Mouse (Mus musculus) forebrain, embryonic 14.5 days (tissue): ENCODE measurements at regions not wholly inside any gene's neighbourhood (a gene's known extent, or its start where the extent isn't known, plus 50 kb on each side); places are given as distances from the start of the nearest gene placed in this dataset.

ENCODE experiments used
- ATAC-seq: fragments of 200-750 bp; cut with Nextera tagmentation; 2 replicates; pipeline ENCODE4 v1.8.0; 2017; ENCODE audit warnings: mild to moderate bottlenecking, moderate library complexity
- DNase-seq: peaks from one replicate; pipeline ENCODE4 v3.0.0-alpha.2; 2015; ENCODE audit warnings: low spot score
- H3K27ac ChIP-seq: fragments of 300-500 bp; sonication (generic); 2 replicates; pipeline ENCODE4 v1.5.1; 2014; ENCODE audit warnings: low read depth, mild to moderate bottlenecking, control low read depth, low read length, moderate library complexity
- H3K27me3 ChIP-seq: fragments of 300-500 bp; sonication (generic); replicated peaks from 2 replicates; pipeline ENCODE4 v1.6.1; 2014; ENCODE audit warnings: low read length, control low read depth, mixed read lengths; ENCODE audit not compliant: control insufficient read depth, insufficient read depth
- H3K36me3 ChIP-seq: fragments of 300-500 bp; sonication (generic); 2 replicates; pipeline ENCODE4 v1.6.1; 2014; ENCODE audit warnings: low read length, control low read depth; ENCODE audit not compliant: control insufficient read depth, insufficient read depth
- H3K4me1 ChIP-seq: fragments of 300-500 bp; sonication (generic); 2 replicates; pipeline ENCODE4 v1.6.1; 2014; ENCODE audit warnings: antibody characterized with exemption, low read length, control low read depth; ENCODE audit not compliant: control insufficient read depth, insufficient read depth
- H3K4me2 ChIP-seq: fragments of 300-500 bp; sonication (generic); 2 replicates; pipeline ENCODE4 v1.6.1; 2014; ENCODE audit warnings: mild to moderate bottlenecking, control low read depth, low read length
- H3K4me3 ChIP-seq: fragments of 300-500 bp; sonication (generic); 2 replicates; pipeline ENCODE4 v1.5.1; 2014; ENCODE audit warnings: low read depth, low read length, control low read depth
- H3K9ac ChIP-seq: fragments of 300-500 bp; sonication (generic); 2 replicates; pipeline ENCODE4 v1.6.1; 2014; ENCODE audit warnings: mild to moderate bottlenecking, low read length, control low read depth, moderate library complexity
- H3K9me3 ChIP-seq: fragments of 300-500 bp; sonication (generic); replicated peaks from 2 replicates; pipeline ENCODE4 v1.6.1; 2016; ENCODE audit warnings: low read length, control low read depth, mixed read lengths; ENCODE audit not compliant: control insufficient read depth
- WGBS: fragments of 180-500 bp; shearing (Covaris S2); extraction: QIAGEN DNeasy Blood & Tissue Kit; methylation state at CpG from one replicate; pipeline ENCODE4 v1.1.7; 2014; 5-methylcytosine and 5-hydroxymethylcytosine counted together

GRCm38 (mm10) chr6:78899952-78900351 lies 431.3 kb upstream of the Reg3g start:
- no peak overlapping the region for H3K9ac ChIP-seq
- H3K4me3 ChIP-seq = no peak overlapping the region
- no peaks in the 10 kb centered on the region for H3K36me3 ChIP-seq
- H3K4me1 ChIP-seq = no peaks in the 10 kb centered on the region
- WGBS = 1% methylated on average over 2 of the region's 2 CpGs
- H3K4me2 ChIP-seq = no peak overlapping the region
- no peak overlapping the region for H3K27ac ChIP-seq
- DNase-seq (peak; percentile 74), ATAC-seq (no peak)
- no peaks in the 10 kb centered on the region for H3K9me3 ChIP-seq
- H3K27me3 ChIP-seq = no peaks in the 10 kb centered on the region

- 92% methylated on average over 3 of the region's 3 CpGs for WGBS
- DNase-seq = no peak
- Histone ChIP-seq H3K9me3 (no peaks in the 10 kb centered on the region), H3K9ac (no peak overlapping the region), H3K27me3 (no peaks in the 10 kb centered on the region), H3K4me1 (no peaks in the 10 kb centered on the region), H3K4me2 (no peak overlapping the region), H3K4me3 (no peak overlapping the region), H3K27ac (no peak overlapping the region), H3K36me3 (no peaks in the 10 kb centered on the region)
- no peak for ATAC-seq
Observed at GRCm38 (mm10) chr6:78892730-78893129, 424.1 kb upstream of the Reg3g start.

GRCm38 (mm10) chr6:78863031-78863430 lies 394.4 kb upstream of the Reg3g start:
- ATAC-seq (no peak), DNase-seq (no peak)
- no peaks in the 10 kb centered on the region for H3K36me3 ChIP-seq
- H3K27me3 ChIP-seq = no peaks in the 10 kb centered on the region
- H3K27ac ChIP-seq = no peak overlapping the region
- no peak overlapping the region for H3K9ac ChIP-seq
- H3K4me3 ChIP-seq = no peak overlapping the region
- no peak overlapping the region for H3K4me2 ChIP-seq
- no peaks in the 10 kb centered on the region for H3K9me3 ChIP-seq
- H3K4me1 ChIP-seq = no peaks in the 10 kb centered on the region

GRCm38 (mm10) chr6:78841261-78841660 lies 372.6 kb upstream of the Reg3g start:
- WGBS = 60% methylated on average over 2 of the region's 2 CpGs
- no peak overlapping the region for H3K27ac ChIP-seq
- no peak overlapping the region for H3K4me3 ChIP-seq
- H3K9me3 ChIP-seq = no peaks in the 10 kb centered on the region
- H3K4me2 ChIP-seq = no peak overlapping the region
- no peaks in the 10 kb centered on the region for H3K27me3 ChIP-seq
- no peak for DNase-seq
- no peaks in the 10 kb centered on the region for H3K36me3 ChIP-seq
- no peak overlapping the region for H3K9ac ChIP-seq
- no peaks in the 10 kb centered on the region for H3K4me1 ChIP-seq
- ATAC-seq = no peak

GRCm38 (mm10) chr6:78825901-78826629 lies 357.4 kb upstream of the Reg3g start:
- H3K36me3 ChIP-seq = no peaks in the 10 kb centered on the region
- no peaks in the 10 kb centered on the region for H3K27me3 ChIP-seq
- WGBS = 27% methylated on average over 6 of the region's 6 CpGs
- DNase-seq (peak; percentile 5), ATAC-seq (peak; percentile 50; the same call in 1 of the 2 replicates)
- no peak overlapping the region for H3K9ac ChIP-seq
- H3K4me3 ChIP-seq = no peak overlapping the region
- H3K4me1 ChIP-seq = peaks cover 2% of the 10 kb centered on the region; the same call in 1 of the 2 replicates
- H3K4me2 ChIP-seq = no peak overlapping the region
- no peak overlapping the region for H3K27ac ChIP-seq
- no peaks in the 10 kb centered on the region for H3K9me3 ChIP-seq

GRCm38 (mm10) chr6:78821251-78821650 lies 352.6 kb upstream of the Reg3g start:
- DNase-seq (peak; percentile 54), ATAC-seq (no peak)
- no peaks in the 10 kb centered on the region for H3K27me3 ChIP-seq
- H3K4me1 ChIP-seq = peaks cover 2% of the 10 kb centered on the region; the same call in 1 of the 2 replicates
- no peak overlapping the region for H3K9ac ChIP-seq
- H3K9me3 ChIP-seq = no peaks in the 10 kb centered on the region
- 77% methylated on average over 1 of the region's 1 CpGs for WGBS
- H3K4me3 ChIP-seq = no peak overlapping the region
- H3K36me3 ChIP-seq = no peaks in the 10 kb centered on the region
- no peak overlapping the region for H3K4me2 ChIP-seq
- H3K27ac ChIP-seq = no peak overlapping the region

GRCm38 (mm10) chr6:78797013-78797412 lies 328.3 kb upstream of the Reg3g start:
- no peak overlapping the region for H3K27ac ChIP-seq
- H3K4me2 ChIP-seq = no peak overlapping the region
- H3K36me3 ChIP-seq = no peaks in the 10 kb centered on the region
- H3K9ac ChIP-seq = no peak overlapping the region
- 58% methylated on average over 2 of the region's 2 CpGs for WGBS
- H3K9me3 ChIP-seq = no peaks in the 10 kb centered on the region
- H3K27me3 ChIP-seq = no peaks in the 10 kb centered on the region
- DNase-seq (no peak), ATAC-seq (no peak)
- no peaks in the 10 kb centered on the region for H3K4me1 ChIP-seq
- no peak overlapping the region for H3K4me3 ChIP-seq

- Histone ChIP-seq H3K27ac (no peak overlapping the region), H3K36me3 (no peaks in the 10 kb centered on the region), H3K9me3 (no peaks in the 10 kb centered on the region), H3K9ac (no peak overlapping the region), H3K4me1 (no peaks in the 10 kb centered on the region), H3K4me3 (no peak overlapping the region), H3K4me2 (no peak overlapping the region), H3K27me3 (no peaks in the 10 kb centered on the region)
- DNase-seq (no peak), ATAC-seq (no peak)
- whole genome bisulfite sequencing = 80% methylated on average over 2 of the region's 2 CpGs
Observed at GRCm38 (mm10) chr6:78788972-78789371, 320.3 kb upstream of the Reg3g start.

GRCm38 (mm10) chr6:78757619-78758018 lies 288.9 kb upstream of the Reg3g start:
- Histone ChIP-seq H3K4me3 (no peak overlapping the region), H3K27me3 (no peaks in the 10 kb centered on the region), H3K9me3 (no peaks in the 10 kb centered on the region), H3K9ac (no peak overlapping the region), H3K36me3 (no peaks in the 10 kb centered on the region), H3K4me1 (no peaks in the 10 kb centered on the region), H3K4me2 (no peak overlapping the region), H3K27ac (no peak overlapping the region)
- DNase-seq (no peak), ATAC-seq (no peak)
- 90% methylated on average over 3 of the region's 3 CpGs for WGBS
